Mouse (Mus musculus) heart, postnatal 10 days (tissue): ENCODE results near the gene Gm5142. TPM values are rescaled to one million over a fixed set of nuclear protein-coding genes. Genes with fewer than 3 reads are reported as not detected.

Experiments
- total RNA-seq, 2 experiments: library from RNA; stranded (reverse); gene quantifications; 2 replicates each; pipeline ENCODE4 v1.2.3; 2021

Gm5142 gene
- total RNA-seq, 2 experiments from 2014 or later, result not detected

Other genes with a start within 250 kb of the Gm5142 start
- not detected for gene 1700129C05Rik, start 35.9 kb downstream of the Gm5142 start, total RNA-seq
- gene Rcbtb1, start 22.5 kb upstream of the Gm5142 start, total RNA-seq, result 10 to 100 TPM; 15.2 to 17.8 TPM
- not detected for gene Gm6904, start 81.5 kb upstream of the Gm5142 start, total RNA-seq
- gene Phf11a, start 118.8 kb upstream of the Gm5142 start, total RNA-seq, result under 1 TPM; 0.32 to 0.34 TPM
- gene Phf11b, start 162.6 kb upstream of the Gm5142 start, total RNA-seq, result under 1 TPM; 0.47 to 0.53 TPM
- 1 to 10 TPM; 7.4 to 8.4 TPM for gene Phf11d, start 186.7 kb upstream of the Gm5142 start, total RNA-seq
- 1 to 10 TPM; 1.0 to 1.2 TPM for gene Phf11c, start 216.6 kb upstream of the Gm5142 start, total RNA-seq